Mouse (Mus musculus): ENCODE measurements around the gene St5. TPM values are rescaled to one million over a fixed set of nuclear protein-coding genes. Genes with fewer than 3 reads are reported as not detected.

St5 gene
- total RNA-seq, 2 experiments from 2014 or later, result 49.0 to 53.9 TPM

DNA sequence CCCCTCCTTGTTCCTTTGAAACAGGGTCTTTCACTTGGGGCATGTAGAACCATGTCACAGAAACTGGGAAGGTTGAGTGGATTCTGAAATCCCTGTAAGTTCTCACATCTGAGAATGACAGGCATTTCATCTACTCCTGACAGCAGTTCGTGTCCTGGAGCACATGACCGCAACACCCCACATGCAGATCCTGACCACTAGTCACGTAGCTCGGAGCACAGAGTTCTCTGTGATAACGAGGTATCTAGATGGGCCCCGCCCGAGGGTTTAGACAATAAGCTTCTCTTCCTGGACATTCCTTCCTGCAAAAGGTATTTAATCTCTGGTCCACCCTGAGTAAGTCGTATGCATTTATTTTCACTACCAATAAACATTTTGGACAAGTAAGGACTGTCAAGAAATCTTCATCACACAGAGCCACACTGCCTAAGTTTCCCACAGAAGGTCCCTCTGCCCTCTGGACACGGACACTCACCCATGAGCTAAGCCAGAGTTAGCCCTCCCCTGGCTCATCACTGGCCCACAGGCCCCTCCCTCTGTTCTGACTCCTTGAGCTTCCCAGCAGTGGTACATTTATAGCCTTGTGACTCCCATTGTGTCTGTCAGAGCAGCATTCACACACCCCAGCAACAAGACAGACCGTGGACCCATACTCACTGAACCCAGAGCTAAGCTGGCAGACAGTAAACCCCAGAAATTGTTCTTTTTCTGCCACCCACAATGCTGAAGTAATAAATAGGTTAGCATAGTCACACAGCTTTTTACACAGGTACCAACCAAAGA is 54.4 kb downstream of the St5 start:
- no peak for TF ChIP-seq CTCF (conservative IDR thresholded peaks at IDR 0.05)
- Histone ChIP-seq H3K27ac (no peak overlapping the region), H3K4me3 (no peak overlapping the region)
- no peak for DNase-seq (ENCODE audit: low spot score in 2 of 2)

DNA sequence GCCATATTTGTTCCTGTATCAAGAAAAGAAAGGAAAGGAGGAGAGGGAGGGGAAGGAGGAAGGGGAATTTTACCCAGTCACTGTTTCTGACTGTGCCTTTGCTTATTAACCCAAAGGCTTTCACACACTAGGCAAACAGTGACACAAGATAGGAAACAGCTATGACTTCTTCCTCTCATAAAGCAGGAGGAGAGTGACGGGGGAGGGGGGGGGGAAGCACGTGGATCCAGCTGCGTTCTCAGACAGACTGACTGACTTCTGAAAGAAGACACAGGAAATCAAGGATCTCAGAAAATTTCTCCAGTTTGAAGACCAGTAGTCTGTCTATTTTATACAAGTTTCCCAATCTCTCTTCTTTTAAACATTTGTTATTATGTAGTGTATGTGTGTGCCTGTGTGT is 56.8 kb downstream of the St5 start:
- no peak for TF ChIP-seq CTCF (conservative IDR thresholded peaks at IDR 0.05)
- H3K27ac ChIP-seq, result no peak overlapping the region
- DNase-seq (ENCODE audit: low spot score in 2 of 2), result no peak
- no peak overlapping the region for H3K4me3 ChIP-seq

DNA sequence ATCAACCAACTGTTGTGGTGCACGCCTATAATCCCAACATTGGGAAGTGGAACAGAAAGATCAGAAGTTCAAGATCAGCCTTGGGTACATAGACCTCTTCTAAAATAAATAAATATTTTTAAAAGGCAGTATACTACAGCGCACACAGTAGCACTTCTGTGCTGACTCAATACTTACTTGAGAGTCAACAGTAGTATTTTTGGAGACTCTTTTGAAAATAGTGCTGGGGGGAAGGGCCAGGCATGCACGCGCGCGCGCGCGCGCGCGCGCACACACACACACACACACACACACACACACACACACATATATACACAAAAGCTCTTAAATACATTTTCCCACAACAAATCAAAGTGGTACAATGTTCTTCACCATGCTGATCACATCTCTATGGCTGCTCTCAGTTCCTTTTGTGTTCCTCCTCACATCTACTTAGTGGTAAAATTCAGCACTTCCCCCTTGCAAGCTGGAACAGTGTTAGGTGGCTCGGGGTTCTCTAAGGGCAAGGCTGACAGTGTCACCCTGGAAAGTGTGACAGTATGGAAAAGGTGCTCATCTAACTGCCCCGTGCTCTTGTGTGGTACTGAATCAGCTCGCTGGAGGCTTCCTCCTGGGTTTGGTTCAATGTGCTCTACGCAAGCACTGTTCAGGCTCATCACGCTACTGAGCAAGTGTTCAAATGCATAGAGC is 60.0 kb downstream of the St5 start:
- no peak for TF ChIP-seq CTCF (conservative IDR thresholded peaks at IDR 0.05)
- Histone ChIP-seq H3K4me3 (no peak overlapping the region), H3K27ac (no peak overlapping the region; the same call in 1 of the 2 replicates)
- DNase-seq (ENCODE audit: low spot score in 2 of 2), result no peak

GRCm38 (mm10) chr7:109641963-109642362 is 61.4 kb downstream of the St5 start:
- no peak overlapping the region for H3K4me3 ChIP-seq
- H3K27ac ChIP-seq, result no peak overlapping the region
- TF ChIP-seq CTCF (conservative IDR thresholded peaks at IDR 0.05), result no peak
- DNase-seq (ENCODE audit: low spot score in 2 of 2), result no peak

DNA sequence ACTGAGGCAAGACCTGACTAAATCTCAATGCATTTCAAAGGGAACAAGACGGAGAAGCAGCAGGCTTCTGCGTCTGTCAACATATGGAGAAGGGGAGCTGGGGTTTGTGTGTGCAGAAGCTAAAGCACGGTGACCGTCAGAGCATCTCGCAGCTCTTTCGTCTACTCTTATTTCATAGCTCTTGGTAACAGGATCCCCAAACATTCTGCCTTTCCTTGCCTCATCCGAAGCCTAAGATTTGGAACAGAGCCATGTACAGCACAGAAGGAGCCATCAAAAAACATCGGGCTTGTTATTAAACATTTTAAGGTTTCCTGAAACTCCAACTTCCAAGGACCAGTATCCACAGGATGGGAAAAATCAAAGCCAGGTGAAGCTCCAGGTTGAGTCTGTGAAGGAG is 62.3 kb downstream of the St5 start:
- H3K27ac ChIP-seq, result no peak overlapping the region
- TF ChIP-seq CTCF (conservative IDR thresholded peaks at IDR 0.05), result no peak
- no peak for DNase-seq (ENCODE audit: low spot score in 2 of 2)
- H3K4me3 ChIP-seq, result no peak overlapping the region

DNA sequence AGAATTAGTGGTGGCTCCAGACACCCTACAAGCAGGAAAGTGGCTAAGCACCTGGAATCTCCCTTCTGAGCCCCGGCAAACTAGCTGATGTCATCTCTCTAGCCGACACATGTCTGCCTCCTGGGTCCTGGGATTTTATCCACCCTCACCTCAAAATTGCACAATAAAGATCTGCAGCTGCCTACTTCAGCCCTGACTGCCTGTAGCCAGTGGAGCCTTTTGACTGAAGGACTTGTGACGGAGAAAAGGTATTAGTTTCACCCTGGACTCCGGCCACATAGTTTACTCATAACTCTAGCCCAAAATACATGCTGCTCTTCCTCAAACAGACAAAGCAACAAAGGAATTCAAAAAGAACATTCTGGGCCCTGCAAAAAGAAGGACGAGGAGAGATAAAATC is 66.0 kb downstream of the St5 start:
- TF ChIP-seq CTCF (conservative IDR thresholded peaks at IDR 0.05), result no peak
- H3K4me3 ChIP-seq, result no peak overlapping the region

DNA sequence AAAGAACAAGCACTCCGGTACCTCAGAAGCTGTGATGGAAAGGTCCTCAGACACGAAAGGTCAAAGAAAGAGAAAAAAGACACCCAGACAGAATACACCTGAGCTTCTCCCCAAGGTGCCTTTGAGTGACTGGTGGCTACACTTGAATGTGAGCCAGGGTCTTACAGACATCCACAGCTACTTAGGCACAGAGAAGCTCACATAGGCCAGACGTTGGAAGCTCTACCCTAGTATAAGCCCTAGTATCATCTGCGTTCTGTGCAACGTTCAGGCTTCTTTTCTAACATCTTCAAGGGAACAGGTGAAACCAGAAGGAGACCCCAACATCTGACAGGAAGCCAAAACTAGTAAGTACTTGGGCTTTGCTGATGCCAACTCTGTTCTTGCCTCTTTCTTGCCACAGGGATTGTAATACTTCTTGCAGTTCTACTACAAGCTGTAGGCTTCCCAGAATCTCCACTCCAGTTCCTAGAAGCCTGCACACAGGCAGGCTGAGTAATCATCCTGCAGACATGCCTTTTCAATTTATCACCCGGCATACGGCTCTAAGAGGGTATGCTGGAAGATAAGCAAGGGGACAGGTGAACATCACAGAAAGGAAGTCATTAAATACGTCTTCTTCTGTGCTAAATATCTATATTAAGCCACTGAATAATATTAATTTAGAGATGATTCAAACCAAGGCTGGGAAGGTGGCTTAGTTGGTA is 67.2 kb downstream of the St5 start:
- no peak overlapping the region for H3K4me3 ChIP-seq
- H3K27ac ChIP-seq, result no peak overlapping the region
- no peak for TF ChIP-seq CTCF (conservative IDR thresholded peaks at IDR 0.05)
- DNase-seq (ENCODE audit: low spot score in 2 of 2), result no peak

More for the DNA sequence above, 66.0 kb downstream of the St5 start:
- no peak overlapping the region for H3K27ac ChIP-seq
- no peak for DNase-seq (ENCODE audit: low spot score in 2 of 2)

DNA sequence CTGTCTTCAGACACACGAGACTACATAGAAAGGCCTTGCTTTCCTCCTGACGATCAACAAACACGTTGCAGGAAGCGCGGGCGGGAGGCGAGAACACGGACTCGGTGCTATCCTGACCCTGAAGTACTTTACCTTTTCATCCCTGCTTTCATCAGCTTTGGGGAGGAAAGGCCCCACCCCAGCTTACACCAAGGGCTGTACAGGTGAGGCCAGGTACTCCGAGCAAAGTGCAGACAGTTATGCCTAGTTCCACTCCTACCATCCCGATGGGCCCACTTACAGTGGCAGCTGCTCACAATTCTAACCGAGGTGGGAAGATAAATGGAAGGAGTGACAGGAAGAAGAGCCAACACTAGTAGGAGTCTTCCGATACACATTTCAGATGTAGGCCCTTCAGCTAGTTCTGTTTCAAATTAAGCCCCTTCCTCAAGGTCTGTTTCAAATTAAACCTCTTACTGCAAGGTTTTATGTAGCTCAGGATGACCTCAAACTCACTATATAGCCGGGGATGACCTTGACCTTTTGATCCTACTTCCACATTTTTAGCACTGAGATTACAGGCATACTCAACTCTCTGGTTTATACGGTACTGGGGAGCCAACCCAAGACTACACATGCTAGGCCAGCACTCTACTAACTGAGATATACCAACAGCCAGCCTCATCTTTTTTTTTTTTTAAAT is 69.9 kb downstream of the St5 start:
- no peak for DNase-seq (ENCODE audit: low spot score in 2 of 2)
- Histone ChIP-seq H3K4me3 (no peak overlapping the region), H3K27ac (no peak overlapping the region)
- no peak for TF ChIP-seq CTCF (conservative IDR thresholded peaks at IDR 0.05)

DNA sequence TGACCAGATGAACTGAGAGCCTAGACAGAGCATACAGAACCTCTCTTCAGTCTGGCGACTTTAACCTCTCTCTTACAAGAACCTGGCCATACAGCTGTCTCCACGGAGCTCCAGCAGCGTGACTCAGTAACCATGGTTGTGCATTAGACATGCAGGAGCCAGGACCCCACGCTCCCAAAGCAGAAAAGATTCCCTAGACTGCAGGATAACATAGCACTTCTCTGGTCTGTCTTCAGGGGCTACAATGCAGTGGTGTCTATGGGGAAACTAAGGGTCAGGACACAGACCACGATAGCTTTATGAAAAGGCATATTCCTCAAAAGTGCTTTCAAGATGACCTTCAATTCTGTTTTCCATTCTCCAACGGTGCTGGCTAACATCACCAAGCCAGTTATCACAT is 72.1 kb downstream of the St5 start:
- TF ChIP-seq CTCF (conservative IDR thresholded peaks at IDR 0.05), result no peak
- H3K27ac ChIP-seq, result peak overlapping the region; percentile 11; the same call in 1 of the 2 replicates
- no peak for DNase-seq (ENCODE audit: low spot score in 2 of 2)
- H3K4me3 ChIP-seq, result no peak overlapping the region

DNA sequence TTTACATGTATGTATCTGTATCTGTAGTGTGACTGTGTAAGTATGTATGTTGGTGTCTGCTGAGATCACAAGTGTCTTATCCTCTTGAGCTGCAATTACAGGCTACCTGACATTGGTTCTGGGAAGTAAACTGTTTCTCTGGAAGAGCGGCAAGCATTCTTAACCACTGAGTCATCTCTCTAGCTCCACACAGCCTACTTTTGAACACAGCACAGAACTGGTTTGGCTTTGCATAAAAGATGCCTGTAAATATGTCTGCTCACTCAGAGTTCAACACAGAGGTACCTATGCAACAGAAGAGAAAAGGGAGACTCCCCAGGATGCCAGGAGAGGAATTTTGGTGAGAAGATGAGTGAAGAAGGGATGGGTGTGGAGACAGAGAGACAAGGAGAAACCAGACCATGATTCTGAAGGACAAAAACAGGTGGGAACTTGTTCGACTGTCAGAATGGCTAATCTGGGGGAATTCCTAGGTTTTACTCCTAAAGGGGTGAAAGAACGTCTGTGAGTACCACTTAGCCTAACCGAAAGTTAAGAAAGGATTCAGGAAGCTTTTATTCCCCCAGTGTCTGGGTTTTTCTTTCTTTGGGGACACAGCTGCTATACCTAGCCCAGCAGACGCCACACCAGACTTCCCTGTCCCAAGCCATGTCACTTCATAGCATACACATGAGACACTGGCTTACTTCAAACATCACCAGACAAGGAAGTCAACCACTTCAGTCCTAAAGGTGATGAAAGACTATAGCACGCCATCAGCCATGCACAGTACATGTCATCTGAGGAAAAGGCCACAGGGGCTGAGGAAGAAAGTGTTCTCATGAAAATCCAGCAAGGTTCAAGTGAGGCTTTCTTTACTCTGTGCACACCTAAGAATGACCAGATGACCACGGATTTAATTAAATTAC is 73.3 kb downstream of the St5 start:
- Histone ChIP-seq H3K27ac (no peak overlapping the region), H3K4me3 (no peak overlapping the region)
- no peak for DNase-seq (ENCODE audit: low spot score in 2 of 2)
- no peak for TF ChIP-seq CTCF (conservative IDR thresholded peaks at IDR 0.05)

DNA sequence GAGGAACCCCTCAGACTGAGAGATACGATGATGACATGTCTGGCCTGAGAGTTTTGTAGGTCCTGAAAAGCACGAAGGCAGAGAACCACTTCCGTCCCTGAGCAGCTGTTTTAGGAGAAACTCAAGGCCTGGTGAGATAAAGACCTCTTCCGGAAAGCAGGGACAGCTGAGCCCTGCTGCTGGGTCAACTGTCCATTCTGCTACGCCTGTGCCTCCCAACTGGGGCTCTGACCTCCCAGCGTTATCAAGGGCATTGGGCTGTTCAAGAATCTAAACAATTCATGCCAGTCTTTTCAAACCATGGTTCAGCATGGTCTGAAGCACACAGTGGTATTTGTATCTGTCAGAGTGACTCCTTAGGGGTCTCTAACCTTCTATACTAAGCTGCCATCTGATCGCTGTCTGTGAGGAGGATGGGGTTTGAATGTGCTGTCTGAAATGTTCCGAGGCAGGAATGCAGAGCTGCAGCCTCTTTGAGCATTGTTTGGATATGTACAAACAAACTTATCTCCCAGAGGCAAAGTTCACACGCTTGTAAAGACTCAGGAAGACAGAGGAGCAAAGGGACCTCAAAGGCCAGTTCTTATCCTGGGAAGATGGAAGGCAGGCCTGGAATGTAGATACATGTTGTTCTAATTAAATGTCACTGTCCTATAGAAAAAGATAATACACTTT is 74.3 kb downstream of the St5 start:
- Histone ChIP-seq H3K27ac (no peak overlapping the region), H3K4me3 (no peak overlapping the region)
- no peak for TF ChIP-seq CTCF (conservative IDR thresholded peaks at IDR 0.05)
- no peak for DNase-seq (ENCODE audit: low spot score in 2 of 2)
